Mouse (Mus musculus): ENCODE measurements around the gene Kdm1b. TPM values are rescaled to one million over a fixed set of nuclear protein-coding genes. Genes with fewer than 3 reads are reported as not detected.

The Kdm1b gene
- polyA plus RNA-seq (2012; rRNA removed): 11.4 and 13.7 TPM in 2 replicates

DNA sequence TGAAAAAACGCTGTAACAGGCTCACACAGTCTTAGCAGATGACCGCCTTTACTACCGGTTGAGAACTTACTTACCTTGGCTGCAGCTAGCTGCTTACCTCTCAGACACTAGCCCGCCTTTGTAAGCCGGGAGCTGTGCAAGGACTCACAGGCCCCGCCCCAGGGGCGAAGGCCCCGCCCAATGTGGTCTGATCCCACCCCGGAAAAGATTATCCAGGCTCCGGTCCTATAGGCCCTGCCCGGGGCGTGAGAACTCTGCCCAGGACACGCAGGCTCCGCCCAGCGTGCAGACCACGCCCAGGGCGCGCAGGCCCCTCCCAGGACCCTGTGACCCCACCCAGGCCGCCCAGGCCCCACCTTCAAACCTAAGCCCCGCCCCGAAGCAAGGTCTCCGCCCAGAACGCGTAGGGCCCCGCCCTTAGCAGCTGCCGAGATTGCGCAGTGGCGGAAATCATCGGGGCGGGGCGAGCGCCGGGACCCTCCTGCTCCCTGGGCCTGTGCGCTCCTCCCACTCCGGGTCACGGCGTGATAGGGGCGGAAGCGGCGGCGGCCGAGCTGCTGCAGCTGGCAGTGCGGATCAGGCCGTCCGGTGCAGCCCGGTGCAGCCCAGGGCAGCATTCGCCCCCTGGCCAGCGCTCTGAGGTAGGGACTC lies at the start of gene Kdm1b:
Gene Kdm1b (plus strand): TSS at position 470 of the 651 bp plus-strand sequence.
- DNase-seq: peak; percentile 100
- H3K4me1 ChIP-seq (ENCODE audit: control insufficient read depth, insufficient read depth, low read length): peaks cover 28% of the 10 kb centered on the region; the same call in 1 of the 2 replicates
- no peaks in the 10 kb centered on the region for H3K36me3 ChIP-seq (ENCODE audit: control insufficient read depth, insufficient read depth, low read length)
- peak within 1 kb of the TSS; percentile 91 for H3K27ac ChIP-seq (ENCODE audit: insufficient read depth, low read depth, low read length)
- H3K4me3 ChIP-seq (ENCODE audit: insufficient read depth, low read depth, low read length): peak within 1 kb of the TSS; percentile 86
- H3K27me3 ChIP-seq (replicated peaks; ENCODE audit: control insufficient read depth, insufficient read depth, low read length): no peaks in the 10 kb centered on the region
- peak; percentile 60 for TF ChIP-seq POLR2A (IDR thresholded peaks at IDR 0.05; ENCODE audit: low read depth, low read length)
- no peak for TF ChIP-seq CTCF (conservative IDR thresholded peaks at IDR 0.05; ENCODE audit: insufficient read depth, insufficient read length, low read depth, low read length)
- WGBS: under 1% methylated on average over 48 of the region's 48 CpGs

DNA sequence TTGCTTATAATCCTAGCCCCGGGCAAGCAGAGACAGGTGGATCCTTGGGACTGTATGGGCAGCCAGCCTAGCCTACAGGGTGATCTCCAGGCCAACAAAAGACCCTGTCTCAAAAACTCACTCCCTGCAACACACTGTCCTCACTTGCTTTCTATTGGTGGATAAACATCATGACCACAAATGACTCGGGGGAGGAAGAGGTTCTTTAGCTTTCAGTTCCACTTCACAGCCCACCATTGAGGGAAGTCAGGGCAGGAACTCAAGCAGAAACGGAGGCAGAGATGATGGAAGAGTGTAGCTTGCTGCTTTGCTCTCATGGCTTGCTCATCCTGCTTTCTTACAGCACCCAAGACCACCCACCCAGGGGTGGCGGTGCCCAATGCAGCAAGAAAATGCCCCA lies 45.9 kb upstream of the Kdm1b start:
- WGBS: 58% methylated on average over 4 of the region's 4 CpGs
- DNase-seq: no peak
- no peaks in the 10 kb centered on the region for H3K27me3 ChIP-seq (replicated peaks; ENCODE audit: control insufficient read depth, insufficient read depth, low read length)
- no peaks in the 10 kb centered on the region for H3K4me1 ChIP-seq (ENCODE audit: control insufficient read depth, insufficient read depth, low read length)
- no peaks in the 10 kb centered on the region for H3K36me3 ChIP-seq (ENCODE audit: control insufficient read depth, insufficient read depth, low read length)
- no peak overlapping the region for H3K27ac ChIP-seq (ENCODE audit: insufficient read depth, low read depth, low read length)
- H3K4me3 ChIP-seq (ENCODE audit: insufficient read depth, low read depth, low read length): no peak overlapping the region
- TF ChIP-seq POLR2A (IDR thresholded peaks at IDR 0.05; ENCODE audit: low read depth, low read length) (no peak), CTCF (conservative IDR thresholded peaks at IDR 0.05; ENCODE audit: insufficient read depth, insufficient read length, low read depth, low read length) (no peak)

DNA sequence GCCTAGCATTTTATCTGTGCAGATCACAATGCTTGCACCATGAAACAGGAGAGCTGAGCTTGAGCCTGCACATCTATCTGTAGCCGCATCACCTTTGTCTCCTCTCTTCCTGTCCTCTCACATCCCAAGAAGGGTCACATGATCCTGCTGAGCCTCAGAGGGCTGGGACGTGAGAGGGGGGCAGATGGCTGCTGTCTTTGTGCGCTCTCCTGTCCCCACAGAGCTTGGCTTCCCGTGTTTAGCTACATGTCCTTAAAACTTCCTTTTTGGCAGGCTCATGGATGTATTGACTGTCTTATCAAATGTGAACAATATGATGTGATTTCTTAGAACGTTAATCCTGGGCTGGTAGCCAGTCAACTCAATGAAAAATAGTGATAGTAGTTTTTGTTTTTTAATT lies 43.8 kb upstream of the Kdm1b start:
- Histone ChIP-seq H3K4me1 (ENCODE audit: control insufficient read depth, insufficient read depth, low read length) (no peaks in the 10 kb centered on the region), H3K27ac (ENCODE audit: insufficient read depth, low read depth, low read length) (no peak overlapping the region), H3K4me3 (ENCODE audit: insufficient read depth, low read depth, low read length) (no peak overlapping the region), H3K27me3 (replicated peaks; ENCODE audit: control insufficient read depth, insufficient read depth, low read length) (no peaks in the 10 kb centered on the region), H3K36me3 (ENCODE audit: control insufficient read depth, insufficient read depth, low read length) (no peaks in the 10 kb centered on the region)
- no peak for DNase-seq
- 50% methylated on average over 5 of the region's 5 CpGs for WGBS
- TF ChIP-seq POLR2A (IDR thresholded peaks at IDR 0.05; ENCODE audit: low read depth, low read length) (no peak), CTCF (conservative IDR thresholded peaks at IDR 0.05; ENCODE audit: insufficient read depth, insufficient read length, low read depth, low read length) (no peak)

DNA sequence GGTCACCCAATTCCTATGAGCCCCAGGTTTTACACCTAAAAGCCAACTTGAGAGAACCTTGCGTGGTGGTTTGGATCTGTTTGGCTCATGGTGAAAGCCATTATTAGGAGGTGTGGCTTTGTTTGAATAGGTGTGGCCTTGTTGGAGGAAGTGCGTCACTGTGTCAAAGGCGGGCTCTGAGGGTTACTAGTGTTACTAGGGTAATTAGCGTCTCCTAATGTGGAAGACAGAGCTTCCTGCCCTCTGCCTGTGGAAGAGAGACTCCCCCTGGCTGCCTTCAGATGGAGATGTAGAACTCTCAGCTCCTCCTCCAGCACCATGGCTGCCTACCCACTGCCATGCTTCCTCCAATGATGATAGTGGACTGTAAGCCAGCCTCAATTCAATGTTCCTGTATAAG lies 41.7 kb upstream of the Kdm1b start:
- TF ChIP-seq CTCF (conservative IDR thresholded peaks at IDR 0.05; ENCODE audit: insufficient read depth, insufficient read length, low read depth, low read length) (no peak), POLR2A (IDR thresholded peaks at IDR 0.05; ENCODE audit: low read depth, low read length) (no peak)
- no peaks in the 10 kb centered on the region for H3K4me1 ChIP-seq (ENCODE audit: control insufficient read depth, insufficient read depth, low read length)
- 91% methylated on average over 4 of the region's 4 CpGs for WGBS
- H3K27me3 ChIP-seq (replicated peaks; ENCODE audit: control insufficient read depth, insufficient read depth, low read length): no peaks in the 10 kb centered on the region
- H3K27ac ChIP-seq (ENCODE audit: insufficient read depth, low read depth, low read length): no peak overlapping the region
- H3K36me3 ChIP-seq (ENCODE audit: control insufficient read depth, insufficient read depth, low read length): no peaks in the 10 kb centered on the region
- no peak for DNase-seq
- no peak overlapping the region for H3K4me3 ChIP-seq (ENCODE audit: insufficient read depth, low read depth, low read length)

DNA sequence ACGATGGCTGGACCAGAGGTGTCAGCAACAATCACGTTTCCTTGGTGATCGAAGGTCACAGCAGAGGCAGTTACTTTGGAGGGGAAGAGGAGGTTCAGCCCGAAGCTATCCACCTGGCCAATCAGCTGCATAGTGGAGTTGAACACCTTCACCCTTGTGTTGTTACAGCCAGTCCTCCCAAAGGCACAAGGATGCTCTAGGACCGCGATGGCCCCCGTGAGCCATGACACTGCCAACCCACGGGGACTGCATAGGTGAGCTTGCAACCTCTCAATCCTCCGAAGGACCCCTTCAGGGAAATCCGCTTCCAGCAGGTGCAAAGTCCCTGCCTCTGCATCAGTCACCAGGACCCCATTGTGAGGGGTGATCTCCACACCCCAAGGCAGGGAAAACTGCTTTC lies 29.6 kb upstream of the Kdm1b start:
- TF ChIP-seq POLR2A (IDR thresholded peaks at IDR 0.05; ENCODE audit: low read depth, low read length): no peak
- TF ChIP-seq CTCF (conservative IDR thresholded peaks at IDR 0.05; ENCODE audit: insufficient read depth, insufficient read length, low read depth, low read length): no peak
- no peaks in the 10 kb centered on the region for H3K36me3 ChIP-seq (ENCODE audit: control insufficient read depth, insufficient read depth, low read length)
- peaks cover 4% of the 10 kb centered on the region for H3K4me1 ChIP-seq (ENCODE audit: control insufficient read depth, insufficient read depth, low read length)
- no peak for DNase-seq
- no peaks in the 10 kb centered on the region for H3K27me3 ChIP-seq (replicated peaks; ENCODE audit: control insufficient read depth, insufficient read depth, low read length)
- 0 out of 2 replicates have a peak overlapping the region, but pooled peaks have one; percentile 65 for H3K4me3 ChIP-seq (ENCODE audit: insufficient read depth, low read depth, low read length)
- no peak overlapping the region for H3K27ac ChIP-seq (ENCODE audit: insufficient read depth, low read depth, low read length)
- WGBS: 71% methylated on average over 10 of the region's 10 CpGs

DNA sequence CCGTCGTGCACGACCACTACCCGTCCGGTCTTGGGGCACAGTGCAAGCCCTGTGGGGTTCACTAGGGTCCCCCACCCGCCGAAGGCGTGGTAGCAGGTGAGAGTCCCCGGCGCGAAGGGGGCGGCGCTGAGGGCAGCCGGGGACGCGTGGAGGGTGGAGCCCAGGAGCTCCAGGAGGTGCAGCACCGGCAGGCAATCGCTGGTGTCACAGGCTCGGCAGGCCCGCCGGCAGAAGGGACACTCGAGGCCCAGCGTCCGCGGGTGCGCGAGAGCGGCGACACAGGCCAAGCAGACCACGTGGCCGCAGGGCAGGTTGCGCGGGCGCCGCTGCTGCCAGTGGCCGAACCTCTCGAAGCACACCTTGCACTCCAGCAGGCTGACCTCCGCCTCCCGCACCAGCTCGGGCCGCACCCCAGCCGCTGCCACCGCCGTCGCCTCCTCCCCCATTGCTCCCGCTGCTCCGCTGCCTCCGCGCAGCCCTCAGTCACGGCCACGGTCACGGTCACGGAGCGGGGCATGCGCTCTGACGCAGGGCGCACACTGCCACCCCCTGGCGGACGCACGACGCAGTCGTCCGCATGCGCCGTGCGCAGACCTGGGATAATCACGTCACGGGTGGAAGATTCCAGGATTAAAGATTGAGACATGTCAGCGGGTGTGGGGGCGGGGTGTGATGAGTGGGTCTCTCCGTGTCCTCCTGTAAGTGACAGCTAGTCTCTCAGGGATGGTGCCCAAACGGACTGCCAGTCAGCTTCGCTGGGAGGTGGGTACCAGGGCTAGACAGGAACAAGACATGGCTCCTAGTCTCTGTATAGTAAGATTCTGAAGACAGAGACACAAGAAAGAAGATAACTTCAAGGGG lies 28.7 kb upstream of the Kdm1b start, which contains the start of gene Nhlrc1:
Gene Nhlrc1 (minus strand): TSS at position 517 of the 861 bp plus-strand sequence.
- peak; percentile 83 for DNase-seq
- Histone ChIP-seq H3K36me3 (ENCODE audit: control insufficient read depth, insufficient read depth, low read length) (no peaks in the 10 kb centered on the region), H3K27me3 (replicated peaks; ENCODE audit: control insufficient read depth, insufficient read depth, low read length) (no peaks in the 10 kb centered on the region), H3K4me3 (ENCODE audit: insufficient read depth, low read depth, low read length) (peak within 1 kb of the TSS; percentile 65), H3K4me1 (ENCODE audit: control insufficient read depth, insufficient read depth, low read length) (peaks cover 4% of the 10 kb centered on the region), H3K27ac (ENCODE audit: insufficient read depth, low read depth, low read length) (no peak within 1 kb of the TSS)
- 2% methylated on average over 73 of the region's 73 CpGs for WGBS
- TF ChIP-seq CTCF (conservative IDR thresholded peaks at IDR 0.05; ENCODE audit: insufficient read depth, insufficient read length, low read depth, low read length): peak; percentile 90
- TF ChIP-seq POLR2A (IDR thresholded peaks at IDR 0.05; ENCODE audit: low read depth, low read length): no peak

DNA sequence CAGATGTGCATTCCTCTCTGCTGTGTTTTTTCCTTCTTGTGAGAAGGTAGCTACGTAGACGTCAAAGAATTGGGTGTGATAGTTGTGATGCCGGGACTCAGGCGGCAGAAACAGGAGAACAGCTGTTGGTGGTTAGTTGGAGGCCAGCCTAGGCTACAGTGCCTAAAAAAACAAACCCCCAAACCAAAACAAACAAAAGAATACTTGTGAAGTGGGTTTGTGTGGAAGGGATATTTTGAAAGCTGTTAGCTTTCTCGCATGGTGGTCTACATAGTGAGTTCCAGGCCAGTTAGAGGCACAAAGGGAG lies 28.2 kb upstream of the Kdm1b start:
- Histone ChIP-seq H3K4me3 (ENCODE audit: insufficient read depth, low read depth, low read length) (peak overlapping the region; percentile 65; the same call in 1 of the 2 replicates), H3K36me3 (ENCODE audit: control insufficient read depth, insufficient read depth, low read length) (no peaks in the 10 kb centered on the region), H3K4me1 (ENCODE audit: control insufficient read depth, insufficient read depth, low read length) (peaks cover 4% of the 10 kb centered on the region), H3K27ac (ENCODE audit: insufficient read depth, low read depth, low read length) (no peak overlapping the region), H3K27me3 (replicated peaks; ENCODE audit: control insufficient read depth, insufficient read depth, low read length) (no peaks in the 10 kb centered on the region)
- WGBS: 74% methylated on average over 5 of the region's 5 CpGs
- no peak for DNase-seq
- TF ChIP-seq POLR2A (IDR thresholded peaks at IDR 0.05; ENCODE audit: low read depth, low read length) (no peak), CTCF (conservative IDR thresholded peaks at IDR 0.05; ENCODE audit: insufficient read depth, insufficient read length, low read depth, low read length) (no peak)
